Mouse (Mus musculus) lung, embryonic 15.5 days (tissue): ENCODE data around the gene Erc2. TPM values are rescaled to one million over a fixed set of nuclear protein-coding genes. Genes with fewer than 3 reads are reported as not detected.

Experiments
- ATAC-seq: fragments of 200-750 bp; cut with Nextera tagmentation; 2 replicates; pipeline ENCODE4 v1.8.0; 2017; ENCODE audit warnings: moderate number of reproducible peaks, borderline replicate concordance; ENCODE audit not compliant: low FRiP score, low TSS enrichment; ENCODE audit errors: extremely low read depth
- H3K27ac ChIP-seq: fragments of 300-500 bp; sonication (generic); 2 replicates; pipeline ENCODE4 v1.5.1; 2015; ENCODE audit warnings: moderate library complexity, mild to moderate bottlenecking, inconsistent platforms
- H3K27me3 ChIP-seq: fragments of 300-500 bp; sonication (generic); 2 replicates; pipeline ENCODE4 v1.6.1; 2015; ENCODE audit warnings: inconsistent platforms
- H3K36me3 ChIP-seq: fragments of 300-500 bp; sonication (generic); 2 replicates; pipeline ENCODE4 v1.6.1; 2015; ENCODE audit warnings: inconsistent platforms
- H3K4me1 ChIP-seq: fragments of 300-500 bp; sonication (generic); 2 replicates; pipeline ENCODE4 v1.6.1; 2015; ENCODE audit warnings: inconsistent platforms
- H3K4me2 ChIP-seq: fragments of 300-500 bp; sonication (generic); 2 replicates; pipeline ENCODE4 v1.6.1; 2015; ENCODE audit warnings: inconsistent platforms, mild to moderate bottlenecking, moderate library complexity
- H3K4me3 ChIP-seq: fragments of 300-500 bp; sonication (generic); 2 replicates; pipeline ENCODE4 v1.5.1; 2015; ENCODE audit warnings: mild to moderate bottlenecking, inconsistent platforms
- H3K9ac ChIP-seq: fragments of 300-500 bp; sonication (generic); 2 replicates; pipeline ENCODE4 v1.6.1; 2015; ENCODE audit warnings: inconsistent platforms
- H3K9me3 ChIP-seq: fragments of 300-500 bp; sonication (generic); 2 replicates; pipeline ENCODE4 v1.6.1; 2016; ENCODE audit warnings: inconsistent platforms
- WGBS: fragments of 180-500 bp; shearing (Covaris S2); methylation state at CpG from one replicate; pipeline ENCODE4 v1.1.7; 2015; 5-methylcytosine and 5-hydroxymethylcytosine counted together
- polyA plus RNA-seq: library from polyadenylated mRNA; unstranded; fragments of >200 nt; fragmentation: Nextera tagmentation; extraction: Ambion mirVana; gene quantifications from 2 replicates; pipeline ENCODE4 v1.2.1, GENCODE M21; 2015

The Erc2 gene
- polyA plus RNA-seq, 1 experiment from 2014 or later, result 2.3 TPM

GRCm38 (mm10) chr14:28243474-28243873, 621.2 kb downstream of the Erc2 start:
- no peaks in the 10 kb centered on the region for H3K27me3 ChIP-seq
- H3K9ac ChIP-seq, result no peak overlapping the region
- no peak overlapping the region for H3K4me3 ChIP-seq
- H3K27ac ChIP-seq, result no peak overlapping the region
- ATAC-seq, result no peak
- H3K4me2 ChIP-seq, result no peak overlapping the region
- no peaks in the 10 kb centered on the region for H3K4me1 ChIP-seq
- H3K36me3 ChIP-seq, result no peaks in the 10 kb centered on the region
- 81% methylated on average over 4 of the region's 4 CpGs for WGBS
- H3K9me3 ChIP-seq, result no peaks in the 10 kb centered on the region

- no peak overlapping the region for H3K27ac ChIP-seq
- H3K4me3 ChIP-seq, result no peak overlapping the region
- no peaks in the 10 kb centered on the region for H3K4me1 ChIP-seq
- H3K4me2 ChIP-seq, result no peak overlapping the region
- 51% methylated on average over 4 of the region's 4 CpGs for WGBS
- peaks cover 3% of the 10 kb centered on the region; the same call in 1 of the 2 replicates for H3K27me3 ChIP-seq
- no peak overlapping the region for H3K9ac ChIP-seq
- H3K9me3 ChIP-seq, result no peaks in the 10 kb centered on the region
- ATAC-seq, result no peak
- no peaks in the 10 kb centered on the region for H3K36me3 ChIP-seq
Measured at GRCm38 (mm10) chr14:28262706-28263105, 640.5 kb downstream of the Erc2 start.

DNA sequence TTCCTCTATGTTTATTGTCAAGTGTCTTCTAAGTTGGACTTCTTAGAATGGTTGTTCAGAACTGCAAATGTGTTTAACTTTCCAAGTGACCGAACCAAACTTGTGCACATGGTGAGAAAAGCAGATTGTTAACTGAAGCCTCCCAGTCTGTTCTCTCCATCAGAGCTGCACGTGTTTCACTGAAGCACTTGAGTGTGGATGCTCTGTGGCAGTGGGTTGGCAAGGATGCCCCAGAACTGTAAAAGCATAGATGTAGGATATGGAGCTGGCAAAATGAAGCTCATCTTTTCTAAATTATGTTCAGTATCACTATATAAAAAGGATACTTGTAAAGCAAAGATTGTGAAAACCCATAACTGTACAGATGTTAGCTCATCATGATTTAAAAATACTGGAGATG, 645.1 kb downstream of the Erc2 start:
- 40% methylated on average over 2 of the region's 2 CpGs for WGBS
- Histone ChIP-seq H3K27me3 (peaks cover 6% of the 10 kb centered on the region; the same call in 1 of the 2 replicates), H3K4me3 (no peak overlapping the region), H3K27ac (no peak overlapping the region), H3K9me3 (no peaks in the 10 kb centered on the region), H3K4me1 (no peaks in the 10 kb centered on the region), H3K4me2 (no peak overlapping the region), H3K9ac (no peak overlapping the region), H3K36me3 (no peaks in the 10 kb centered on the region)
- no peak for ATAC-seq

DNA sequence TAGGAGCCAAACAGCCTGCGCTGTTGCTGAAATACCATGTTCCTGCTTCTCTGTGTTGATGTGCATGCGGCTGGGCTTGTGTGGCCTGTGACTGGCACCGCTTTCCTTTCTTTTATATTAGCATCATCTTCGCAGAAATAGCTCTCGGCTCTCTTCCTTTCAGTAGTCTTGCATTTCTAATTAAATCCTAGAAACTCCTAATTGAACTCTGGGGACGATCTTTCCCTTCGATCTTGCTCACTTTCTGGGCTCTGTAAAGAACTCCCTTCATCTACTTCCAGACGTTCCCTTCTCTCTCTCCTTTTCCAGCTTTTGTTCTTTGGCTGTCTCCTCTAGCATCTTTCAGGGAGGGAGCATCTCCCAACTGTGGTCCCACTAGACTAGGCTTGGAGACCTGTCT, 649.6 kb downstream of the Erc2 start:
- H3K9me3 ChIP-seq, result no peaks in the 10 kb centered on the region
- H3K9ac ChIP-seq, result no peak overlapping the region
- no peaks in the 10 kb centered on the region for H3K4me1 ChIP-seq
- no peaks in the 10 kb centered on the region for H3K36me3 ChIP-seq
- H3K27me3 ChIP-seq, result peaks cover 4% of the 10 kb centered on the region; the same call in 1 of the 2 replicates
- ATAC-seq, result no peak
- H3K27ac ChIP-seq, result no peak overlapping the region
- no peak overlapping the region for H3K4me2 ChIP-seq
- 81% methylated on average over 8 of the region's 8 CpGs for WGBS
- H3K4me3 ChIP-seq, result no peak overlapping the region

DNA sequence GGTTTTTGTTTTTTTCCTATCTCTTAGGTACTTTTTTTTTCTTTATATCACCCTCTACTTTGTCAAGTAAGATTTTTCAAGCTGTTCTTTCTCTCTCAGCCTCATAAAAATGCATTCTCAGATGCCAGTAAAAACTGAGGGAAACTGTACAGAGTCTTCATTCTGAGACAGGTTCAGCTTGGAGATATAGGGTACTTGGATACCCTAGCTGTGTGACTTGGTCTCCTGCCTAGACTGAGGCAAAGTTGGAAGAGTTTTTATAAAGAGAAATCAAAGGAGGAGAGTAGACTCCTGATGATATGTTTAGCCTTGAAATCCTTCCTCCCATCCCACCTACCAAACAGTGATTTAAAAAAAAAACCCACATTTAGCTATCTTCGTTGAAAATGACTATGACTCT, 651.4 kb downstream of the Erc2 start:
- no peak overlapping the region for H3K27ac ChIP-seq
- no peaks in the 10 kb centered on the region for H3K4me1 ChIP-seq
- no peak for ATAC-seq
- peaks cover 4% of the 10 kb centered on the region; the same call in 1 of the 2 replicates for H3K27me3 ChIP-seq
- H3K9me3 ChIP-seq, result no peaks in the 10 kb centered on the region
- H3K4me3 ChIP-seq, result no peak overlapping the region
- no peak overlapping the region for H3K9ac ChIP-seq
- WGBS, result 68% methylated on average over 1 of the region's 1 CpGs
- H3K36me3 ChIP-seq, result no peaks in the 10 kb centered on the region
- no peak overlapping the region for H3K4me2 ChIP-seq

GRCm38 (mm10) chr14:28274826-28275225, 652.6 kb downstream of the Erc2 start:
- H3K27me3 ChIP-seq, result peaks cover 4% of the 10 kb centered on the region; the same call in 1 of the 2 replicates
- H3K9ac ChIP-seq, result no peak overlapping the region
- no peak overlapping the region for H3K4me2 ChIP-seq
- no peaks in the 10 kb centered on the region for H3K4me1 ChIP-seq
- no peak overlapping the region for H3K27ac ChIP-seq
- 61% methylated on average over 7 of the region's 7 CpGs for WGBS
- H3K36me3 ChIP-seq, result no peaks in the 10 kb centered on the region
- no peak overlapping the region for H3K4me3 ChIP-seq
- no peak for ATAC-seq
- H3K9me3 ChIP-seq, result no peaks in the 10 kb centered on the region

DNA sequence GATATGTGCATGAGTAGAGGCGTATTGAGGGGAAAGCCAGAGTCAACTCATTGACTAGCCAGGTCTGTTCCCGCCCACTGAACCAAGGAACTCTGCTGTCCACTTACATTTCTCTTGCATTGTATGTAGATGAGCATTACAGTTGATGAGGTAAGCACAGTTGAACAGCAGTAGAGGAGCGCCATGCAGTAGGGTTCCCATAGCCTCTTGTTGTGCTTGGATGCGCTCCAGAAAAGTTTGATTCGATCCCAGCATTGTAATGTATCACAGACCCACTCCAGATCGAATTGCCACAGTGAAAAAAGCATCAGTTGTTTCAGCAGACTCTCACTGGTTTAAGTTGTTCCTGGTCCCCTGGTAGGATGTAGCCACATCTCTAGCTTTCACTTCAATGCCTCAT, 656.7 kb downstream of the Erc2 start:
- H3K9ac ChIP-seq, result no peak overlapping the region

GRCm38 (mm10) chr14:28280376-28280775, 658.1 kb downstream of the Erc2 start:
- no peaks in the 10 kb centered on the region for H3K9me3 ChIP-seq
- WGBS, result 33% methylated on average over 1 of the region's 1 CpGs
- no peak for ATAC-seq

More for the DNA sequence above, 656.7 kb downstream of the Erc2 start:
- Histone ChIP-seq H3K4me2 (no peak overlapping the region), H3K4me3 (no peak overlapping the region), H3K4me1 (no peaks in the 10 kb centered on the region), H3K36me3 (no peaks in the 10 kb centered on the region), H3K27me3 (no peaks in the 10 kb centered on the region; the same call in 1 of the 2 replicates), H3K27ac (no peak overlapping the region), H3K9me3 (no peaks in the 10 kb centered on the region)
- no peak for ATAC-seq
- 74% methylated on average over 6 of the region's 6 CpGs for WGBS

GRCm38 (mm10) chr14:28283319-28284095, 661.3 kb downstream of the Erc2 start:
- Histone ChIP-seq H3K4me1 (no peaks in the 10 kb centered on the region), H3K9me3 (no peaks in the 10 kb centered on the region), H3K27ac (no peak overlapping the region), H3K4me2 (no peak overlapping the region), H3K27me3 (no peaks in the 10 kb centered on the region; the same call in 1 of the 2 replicates), H3K36me3 (no peaks in the 10 kb centered on the region), H3K9ac (no peak overlapping the region), H3K4me3 (no peak overlapping the region)
- ATAC-seq, result no peak
- 86% methylated on average over 1 of the region's 1 CpGs for WGBS

More at GRCm38 (mm10) chr14:28280376-28280775, 658.1 kb downstream of the Erc2 start:
- H3K9ac ChIP-seq, result no peak overlapping the region
- H3K4me1 ChIP-seq, result no peaks in the 10 kb centered on the region
- H3K27me3 ChIP-seq, result no peaks in the 10 kb centered on the region; the same call in 1 of the 2 replicates
- H3K4me2 ChIP-seq, result no peak overlapping the region
- H3K27ac ChIP-seq, result no peak overlapping the region
- no peaks in the 10 kb centered on the region for H3K36me3 ChIP-seq
- no peak overlapping the region for H3K4me3 ChIP-seq

DNA sequence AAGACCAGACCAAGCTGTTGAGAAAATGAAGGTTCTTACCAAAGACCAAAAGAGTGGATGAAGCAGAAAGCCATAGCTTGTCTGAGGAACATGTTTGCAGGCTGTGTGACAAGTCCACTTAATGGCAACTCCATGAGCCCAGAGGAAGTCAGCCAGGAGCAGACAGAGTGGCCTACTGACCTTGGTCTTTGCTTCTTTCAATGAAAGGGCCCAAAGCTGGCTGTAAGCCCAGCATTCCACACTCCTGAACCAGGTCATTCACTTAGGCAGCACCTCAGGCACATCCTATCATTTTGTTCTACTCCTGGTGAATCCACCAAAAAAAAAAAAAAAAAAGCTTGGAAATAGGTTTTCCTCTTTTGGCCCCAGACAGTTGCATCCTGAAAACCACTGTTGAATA, 664.3 kb downstream of the Erc2 start:
- no peak overlapping the region for H3K4me2 ChIP-seq
- H3K36me3 ChIP-seq, result no peaks in the 10 kb centered on the region
- no peaks in the 10 kb centered on the region for H3K27me3 ChIP-seq
- ATAC-seq, result no peak
- no peaks in the 10 kb centered on the region for H3K4me1 ChIP-seq
- no peak overlapping the region for H3K27ac ChIP-seq
- H3K4me3 ChIP-seq, result no peak overlapping the region
- no peaks in the 10 kb centered on the region for H3K9me3 ChIP-seq
- H3K9ac ChIP-seq, result no peak overlapping the region

DNA sequence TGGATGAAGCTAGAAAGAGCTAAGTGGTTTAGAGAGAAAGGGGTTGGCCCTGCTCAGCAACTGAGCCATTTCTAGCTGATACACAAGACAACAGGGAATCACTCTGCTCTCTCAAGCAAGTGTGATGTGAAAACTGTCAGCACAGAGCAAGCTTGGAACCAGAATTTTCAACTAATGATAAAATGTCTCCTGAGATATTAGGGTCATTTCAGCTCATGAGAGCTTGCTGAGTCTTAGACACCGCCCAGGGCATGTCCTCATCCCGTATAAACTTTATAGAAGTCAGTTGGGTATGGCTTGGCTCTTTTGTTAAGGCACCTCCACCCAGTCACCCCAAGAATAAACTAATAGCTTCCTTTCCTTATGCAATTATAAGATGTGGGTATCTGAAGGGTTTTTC, 666.0 kb downstream of the Erc2 start:
- H3K9ac ChIP-seq, result no peak overlapping the region
- WGBS, result 72% methylated on average over 2 of the region's 2 CpGs
- H3K9me3 ChIP-seq, result no peaks in the 10 kb centered on the region
- no peaks in the 10 kb centered on the region for H3K36me3 ChIP-seq
- peaks cover 2% of the 10 kb centered on the region; the same call in 1 of the 2 replicates for H3K27me3 ChIP-seq
- H3K4me3 ChIP-seq, result no peak overlapping the region
- H3K4me2 ChIP-seq, result no peak overlapping the region
- no peak overlapping the region for H3K27ac ChIP-seq
- no peaks in the 10 kb centered on the region for H3K4me1 ChIP-seq
- ATAC-seq, result no peak

DNA sequence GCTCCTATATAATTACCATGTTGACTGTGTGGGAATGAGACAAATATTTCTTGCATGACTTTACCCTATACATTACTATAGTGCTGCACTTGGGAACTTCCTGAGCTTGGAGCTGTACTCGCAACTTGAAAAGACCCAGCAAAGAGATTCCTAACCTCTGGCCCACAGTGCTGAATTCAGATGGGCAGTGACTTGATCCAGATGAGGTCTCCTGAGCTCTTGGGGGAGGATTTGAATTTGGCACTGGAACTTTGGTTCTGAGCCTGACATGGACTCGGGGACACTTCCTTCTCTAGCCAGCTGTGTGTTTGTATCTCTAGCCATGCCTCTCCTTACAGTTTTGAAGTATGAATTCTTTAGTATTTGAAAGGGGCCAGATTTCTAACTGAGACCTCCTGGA, 666.7 kb downstream of the Erc2 start:
- peaks cover 5% of the 10 kb centered on the region; the same call in 1 of the 2 replicates for H3K27me3 ChIP-seq
- H3K4me1 ChIP-seq, result no peaks in the 10 kb centered on the region
- no peak overlapping the region for H3K4me2 ChIP-seq
- no peak for ATAC-seq
- H3K9me3 ChIP-seq, result no peaks in the 10 kb centered on the region
- H3K4me3 ChIP-seq, result no peak overlapping the region
- no peak overlapping the region for H3K27ac ChIP-seq
- no peak overlapping the region for H3K9ac ChIP-seq
- H3K36me3 ChIP-seq, result no peaks in the 10 kb centered on the region
- 42% methylated on average over 2 of the region's 2 CpGs for WGBS
